Mouse (Mus musculus): ENCODE data around the gene Adamts14. TPM values are rescaled to one million over a fixed set of nuclear protein-coding genes. Genes with fewer than 3 reads are reported as not detected.

Adamts14 gene
- polyA plus RNA-seq, 1 experiment from 2014 or later, result 2.0 TPM

- WGBS, result 99% methylated on average over 4 of the region's 4 CpGs
- no peaks in the 10 kb centered on the region for H3K27me3 ChIP-seq (ENCODE audit: insufficient read depth, low read length)
- H3K4me2 ChIP-seq (replicated peaks; ENCODE audit: low read depth, low read length), result no peak overlapping the region
- peaks cover 14% of the 10 kb centered on the region for H3K9me3 ChIP-seq (ENCODE audit: low read length)
- H3K4me3 ChIP-seq (ENCODE audit: low read length), result no peak overlapping the region
- H3K9ac ChIP-seq (replicated peaks; ENCODE audit: low read length), result no peak overlapping the region
- H3K36me3 ChIP-seq (ENCODE audit: insufficient read depth, low read length), result no peaks in the 10 kb centered on the region
- no peak overlapping the region for H3K27ac ChIP-seq (ENCODE audit: low read length)
- no peak for ATAC-seq (ENCODE audit: low FRiP score, low TSS enrichment)
- no peaks in the 10 kb centered on the region for H3K4me1 ChIP-seq (ENCODE audit: insufficient read depth, low read length)
These were observed 53.9 kb downstream of the Adamts14 start for GRCm38 (mm10) chr10:61219318-61219717.

DNA sequence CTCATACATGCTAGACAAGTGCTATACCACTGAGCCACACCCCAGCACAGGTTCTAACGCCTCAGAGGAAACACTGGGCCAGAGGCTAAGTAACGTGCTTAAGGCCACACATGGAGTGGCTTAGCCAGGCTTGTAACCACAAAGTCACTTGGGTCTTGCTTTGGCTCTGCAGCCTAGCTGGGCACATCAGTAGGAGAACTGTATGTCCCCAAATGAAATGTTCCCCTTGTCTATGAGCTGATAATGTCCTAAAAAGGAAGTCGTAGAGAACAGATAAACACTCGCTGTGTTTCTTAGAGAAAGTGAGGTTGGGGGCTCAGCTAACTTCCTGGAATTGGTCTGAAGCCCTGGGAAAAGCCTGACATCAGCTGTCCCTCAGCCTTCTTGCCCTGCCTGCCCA is 57.1 kb downstream of the Adamts14 start:
- no peaks in the 10 kb centered on the region for H3K27me3 ChIP-seq (ENCODE audit: insufficient read depth, low read length)
- H3K4me1 ChIP-seq (ENCODE audit: insufficient read depth, low read length), result peaks cover 4% of the 10 kb centered on the region; the same call in 1 of the 2 replicates
- no peak overlapping the region for H3K4me3 ChIP-seq (ENCODE audit: low read length)
- no peak overlapping the region for H3K27ac ChIP-seq (ENCODE audit: low read length)
- no peak for ATAC-seq (ENCODE audit: low FRiP score, low TSS enrichment)
- H3K9me3 ChIP-seq (ENCODE audit: low read length), result peaks cover 14% of the 10 kb centered on the region
- 78% methylated on average over 4 of the region's 4 CpGs for WGBS
- no peaks in the 10 kb centered on the region for H3K36me3 ChIP-seq (ENCODE audit: insufficient read depth, low read length)
- H3K4me2 ChIP-seq (replicated peaks; ENCODE audit: low read depth, low read length), result no peak overlapping the region
- H3K9ac ChIP-seq (replicated peaks; ENCODE audit: low read length), result no peak overlapping the region

GRCm38 (mm10) chr10:61215658-61216057 is 57.6 kb downstream of the Adamts14 start:
- no peak overlapping the region for H3K4me3 ChIP-seq (ENCODE audit: low read length)
- WGBS, result 98% methylated on average over 6 of the region's 6 CpGs
- H3K4me1 ChIP-seq (ENCODE audit: insufficient read depth, low read length), result peaks cover 4% of the 10 kb centered on the region; the same call in 1 of the 2 replicates

GRCm38 (mm10) chr10:61212817-61213216 is 60.4 kb downstream of the Adamts14 start:
- Histone ChIP-seq H3K4me1 (ENCODE audit: insufficient read depth, low read length) (peaks cover 4% of the 10 kb centered on the region; the same call in 1 of the 2 replicates), H3K27me3 (ENCODE audit: insufficient read depth, low read length) (no peaks in the 10 kb centered on the region), H3K36me3 (ENCODE audit: insufficient read depth, low read length) (no peaks in the 10 kb centered on the region), H3K4me3 (ENCODE audit: low read length) (no peak overlapping the region), H3K27ac (ENCODE audit: low read length) (no peak overlapping the region), H3K9me3 (ENCODE audit: low read length) (peaks cover 5% of the 10 kb centered on the region; the same call in 1 of the 2 replicates), H3K9ac (replicated peaks; ENCODE audit: low read length) (no peak overlapping the region), H3K4me2 (replicated peaks; ENCODE audit: low read depth, low read length) (peak overlapping the region; percentile 33)
- 0 out of 2 replicates have a peak, but pooled peaks have one; percentile 54 for ATAC-seq (ENCODE audit: low FRiP score, low TSS enrichment)
- WGBS, result 19% methylated on average over 8 of the region's 11 CpGs

More at GRCm38 (mm10) chr10:61215658-61216057, 57.6 kb downstream of the Adamts14 start:
- Histone ChIP-seq H3K9me3 (ENCODE audit: low read length) (peaks cover 14% of the 10 kb centered on the region), H3K4me2 (replicated peaks; ENCODE audit: low read depth, low read length) (no peak overlapping the region), H3K36me3 (ENCODE audit: insufficient read depth, low read length) (no peaks in the 10 kb centered on the region), H3K27ac (ENCODE audit: low read length) (no peak overlapping the region), H3K9ac (replicated peaks; ENCODE audit: low read length) (no peak overlapping the region), H3K27me3 (ENCODE audit: insufficient read depth, low read length) (no peaks in the 10 kb centered on the region)
- ATAC-seq (ENCODE audit: low FRiP score, low TSS enrichment), result no peak

- WGBS, result 8% methylated on average over 13 of the region's 13 CpGs
- H3K4me3 ChIP-seq (ENCODE audit: low read length), result no peak overlapping the region
- H3K27ac ChIP-seq (ENCODE audit: low read length), result no peak overlapping the region
- peaks cover 5% of the 10 kb centered on the region; the same call in 1 of the 2 replicates for H3K9me3 ChIP-seq (ENCODE audit: low read length)
- H3K4me1 ChIP-seq (ENCODE audit: insufficient read depth, low read length), result peaks cover 4% of the 10 kb centered on the region; the same call in 1 of the 2 replicates
- no peaks in the 10 kb centered on the region for H3K27me3 ChIP-seq (ENCODE audit: insufficient read depth, low read length)
- H3K9ac ChIP-seq (replicated peaks; ENCODE audit: low read length), result no peak overlapping the region
- no peaks in the 10 kb centered on the region for H3K36me3 ChIP-seq (ENCODE audit: insufficient read depth, low read length)
- peak; percentile 39; the same call in 1 of the 2 replicates for ATAC-seq (ENCODE audit: low FRiP score, low TSS enrichment)
- no peak overlapping the region for H3K4me2 ChIP-seq (replicated peaks; ENCODE audit: low read depth, low read length)
These were observed 61.5 kb downstream of the Adamts14 start for GRCm38 (mm10) chr10:61211743-61212142.

DNA sequence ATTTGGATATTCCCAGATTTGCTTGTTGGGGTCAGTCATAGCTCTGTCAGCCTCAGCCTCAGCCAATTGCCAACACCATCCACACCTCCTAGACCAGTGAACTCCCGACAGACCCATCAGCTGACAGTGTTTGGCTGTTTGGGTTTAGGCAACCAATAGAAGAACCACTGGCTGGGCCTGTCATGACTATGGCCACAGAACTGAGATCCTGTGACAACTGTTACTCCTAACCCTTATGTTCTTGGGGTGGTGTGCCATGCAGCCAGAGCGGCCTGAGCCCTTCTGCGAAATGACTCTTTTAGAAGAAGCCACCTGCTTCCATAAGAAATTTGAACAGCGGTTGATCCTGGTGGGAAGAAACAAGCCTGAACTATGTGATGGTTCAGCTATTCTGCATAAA is 62.1 kb downstream of the Adamts14 start:
- H3K4me3 ChIP-seq (ENCODE audit: low read length), result no peak overlapping the region
- H3K36me3 ChIP-seq (ENCODE audit: insufficient read depth, low read length), result no peaks in the 10 kb centered on the region
- H3K9me3 ChIP-seq (ENCODE audit: low read length), result peaks cover 5% of the 10 kb centered on the region; the same call in 1 of the 2 replicates
- ATAC-seq (ENCODE audit: low FRiP score, low TSS enrichment), result no peak
- 85% methylated on average over 4 of the region's 4 CpGs for WGBS
- H3K9ac ChIP-seq (replicated peaks; ENCODE audit: low read length), result no peak overlapping the region
- H3K27me3 ChIP-seq (ENCODE audit: insufficient read depth, low read length), result no peaks in the 10 kb centered on the region
- H3K27ac ChIP-seq (ENCODE audit: low read length), result no peak overlapping the region
- peaks cover 4% of the 10 kb centered on the region; the same call in 1 of the 2 replicates for H3K4me1 ChIP-seq (ENCODE audit: insufficient read depth, low read length)
- H3K4me2 ChIP-seq (replicated peaks; ENCODE audit: low read depth, low read length), result no peak overlapping the region

DNA sequence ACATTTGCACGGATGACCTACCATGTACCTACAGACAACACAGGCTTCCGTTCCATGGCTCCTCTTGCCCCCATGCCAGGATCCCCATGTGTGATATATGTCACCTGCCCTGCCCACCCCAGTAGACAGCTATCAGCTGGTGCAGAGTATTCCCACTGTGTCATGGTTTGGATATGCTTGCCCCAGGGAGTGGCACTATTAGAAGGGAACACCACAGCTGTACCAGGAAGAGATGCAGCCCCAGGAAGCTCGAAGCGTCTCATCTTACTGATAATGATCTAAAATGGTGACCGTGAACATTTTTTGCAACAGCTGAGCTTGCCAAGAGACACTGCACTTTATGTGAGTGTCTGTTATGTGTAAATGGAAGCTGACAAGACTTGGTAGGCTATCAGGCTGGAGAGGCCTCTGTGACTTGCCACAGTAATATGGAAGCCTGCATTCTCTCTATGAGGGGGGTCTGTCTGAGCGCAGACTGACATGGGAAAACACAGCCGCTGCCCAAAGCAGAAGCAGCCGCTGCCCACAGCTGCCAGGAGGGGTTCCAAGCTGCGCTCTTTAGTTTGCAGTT is 65.0 kb downstream of the Adamts14 start:
- peaks cover 4% of the 10 kb centered on the region; the same call in 1 of the 2 replicates for H3K4me1 ChIP-seq (ENCODE audit: insufficient read depth, low read length)
- no peaks in the 10 kb centered on the region for H3K36me3 ChIP-seq (ENCODE audit: insufficient read depth, low read length)
- no peaks in the 10 kb centered on the region for H3K27me3 ChIP-seq (ENCODE audit: insufficient read depth, low read length)
- 80% methylated on average over 9 of the region's 9 CpGs for WGBS
- ATAC-seq (ENCODE audit: low FRiP score, low TSS enrichment), result no peak
- no peak overlapping the region for H3K9ac ChIP-seq (replicated peaks; ENCODE audit: low read length)
- no peaks in the 10 kb centered on the region for H3K9me3 ChIP-seq (ENCODE audit: low read length)
- no peak overlapping the region for H3K27ac ChIP-seq (ENCODE audit: low read length)
- H3K4me2 ChIP-seq (replicated peaks; ENCODE audit: low read depth, low read length), result no peak overlapping the region
- no peak overlapping the region for H3K4me3 ChIP-seq (ENCODE audit: low read length)

GRCm38 (mm10) chr10:61203930-61204329 is 69.3 kb downstream of the Adamts14 start:
- H3K27ac ChIP-seq (ENCODE audit: low read length), result no peak overlapping the region
- no peak overlapping the region for H3K4me3 ChIP-seq (ENCODE audit: low read length)
- no peak for ATAC-seq (ENCODE audit: low FRiP score, low TSS enrichment)
- 63% methylated on average over 3 of the region's 3 CpGs for WGBS
- H3K36me3 ChIP-seq (ENCODE audit: insufficient read depth, low read length), result no peaks in the 10 kb centered on the region
- no peaks in the 10 kb centered on the region for H3K9me3 ChIP-seq (ENCODE audit: low read length)
- H3K9ac ChIP-seq (replicated peaks; ENCODE audit: low read length), result no peak overlapping the region
- H3K27me3 ChIP-seq (ENCODE audit: insufficient read depth, low read length), result no peaks in the 10 kb centered on the region
- peaks cover 3% of the 10 kb centered on the region; the same call in 1 of the 2 replicates for H3K4me1 ChIP-seq (ENCODE audit: insufficient read depth, low read length)
- no peak overlapping the region for H3K4me2 ChIP-seq (replicated peaks; ENCODE audit: low read depth, low read length)

DNA sequence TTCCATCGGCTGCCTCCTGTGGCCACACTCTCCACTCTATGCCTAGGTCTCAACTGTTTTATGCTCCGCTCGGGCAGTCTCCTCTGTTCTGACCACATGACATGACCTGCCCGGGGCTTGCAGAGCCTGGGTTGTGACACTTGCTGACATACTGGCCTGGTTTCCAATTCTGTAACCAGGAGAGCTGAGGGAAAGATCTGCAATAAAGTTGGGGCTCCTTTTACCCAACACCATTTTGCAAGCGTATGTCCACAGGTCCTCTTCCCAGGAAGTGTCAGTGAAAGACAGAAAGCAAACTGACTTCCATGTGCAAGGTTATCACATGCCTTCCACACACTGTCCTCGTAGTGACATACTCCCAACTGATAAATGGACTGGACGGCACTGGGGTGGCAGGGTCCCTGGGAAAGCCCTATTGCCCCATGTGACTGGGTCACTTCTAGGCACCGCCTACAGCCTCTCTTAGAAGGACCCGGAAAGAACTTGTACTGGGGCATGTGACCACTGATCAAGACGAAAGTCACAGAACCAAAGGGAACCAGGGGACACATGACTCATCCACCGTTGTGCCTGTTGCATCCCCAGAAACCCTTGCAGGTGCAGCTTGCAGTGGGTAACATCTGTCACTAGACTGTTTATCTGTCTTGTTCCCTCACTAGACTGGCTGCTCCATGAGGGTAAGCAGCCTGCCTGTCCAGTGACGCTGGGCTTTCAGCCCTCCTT is 71.5 kb downstream of the Adamts14 start:
- no peak overlapping the region for H3K4me2 ChIP-seq (replicated peaks; ENCODE audit: low read depth, low read length)
- no peak for ATAC-seq (ENCODE audit: low FRiP score, low TSS enrichment)
- no peaks in the 10 kb centered on the region for H3K27me3 ChIP-seq (ENCODE audit: insufficient read depth, low read length)
- no peak overlapping the region for H3K4me3 ChIP-seq (ENCODE audit: low read length)
- no peaks in the 10 kb centered on the region for H3K9me3 ChIP-seq (ENCODE audit: low read length)
- no peaks in the 10 kb centered on the region for H3K36me3 ChIP-seq (ENCODE audit: insufficient read depth, low read length)
- WGBS, result 73% methylated on average over 12 of the region's 12 CpGs
- no peak overlapping the region for H3K9ac ChIP-seq (replicated peaks; ENCODE audit: low read length)
- no peak overlapping the region for H3K27ac ChIP-seq (ENCODE audit: low read length)
- peaks cover 3% of the 10 kb centered on the region; the same call in 1 of the 2 replicates for H3K4me1 ChIP-seq (ENCODE audit: insufficient read depth, low read length)

DNA sequence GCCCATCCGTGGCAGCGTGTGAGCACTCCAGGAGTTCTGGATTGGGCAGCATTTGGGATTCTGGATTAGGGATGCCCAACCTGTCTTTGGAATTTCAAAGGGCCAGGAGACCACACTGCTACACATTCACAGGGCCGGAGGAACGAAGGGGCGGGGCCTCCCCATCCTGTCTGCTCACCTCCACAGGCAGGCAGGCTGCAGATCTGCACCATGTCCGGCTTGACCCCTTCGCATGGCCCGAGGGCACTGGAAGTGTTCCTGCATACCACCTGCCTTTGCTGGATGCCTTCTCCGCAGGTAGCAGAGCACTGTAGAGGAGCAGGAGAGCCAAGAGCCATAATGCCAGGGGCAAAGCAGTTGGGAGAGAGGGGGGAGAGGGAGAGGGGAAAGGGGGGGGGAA is 72.2 kb downstream of the Adamts14 start:
- ATAC-seq (ENCODE audit: low FRiP score, low TSS enrichment), result no peak
- H3K4me1 ChIP-seq (ENCODE audit: insufficient read depth, low read length), result peaks cover 3% of the 10 kb centered on the region; the same call in 1 of the 2 replicates
- no peaks in the 10 kb centered on the region for H3K9me3 ChIP-seq (ENCODE audit: low read length)
- no peaks in the 10 kb centered on the region for H3K36me3 ChIP-seq (ENCODE audit: insufficient read depth, low read length)
- no peak overlapping the region for H3K27ac ChIP-seq (ENCODE audit: low read length)
- no peak overlapping the region for H3K9ac ChIP-seq (replicated peaks; ENCODE audit: low read length)
- H3K4me2 ChIP-seq (replicated peaks; ENCODE audit: low read depth, low read length), result no peak overlapping the region
- 48% methylated on average over 9 of the region's 9 CpGs for WGBS
- no peaks in the 10 kb centered on the region for H3K27me3 ChIP-seq (ENCODE audit: insufficient read depth, low read length)
- no peak overlapping the region for H3K4me3 ChIP-seq (ENCODE audit: low read length)
